Comparison of ENCODE assay signal across 21 mouse cellular contexts in the genomic region with DNA sequence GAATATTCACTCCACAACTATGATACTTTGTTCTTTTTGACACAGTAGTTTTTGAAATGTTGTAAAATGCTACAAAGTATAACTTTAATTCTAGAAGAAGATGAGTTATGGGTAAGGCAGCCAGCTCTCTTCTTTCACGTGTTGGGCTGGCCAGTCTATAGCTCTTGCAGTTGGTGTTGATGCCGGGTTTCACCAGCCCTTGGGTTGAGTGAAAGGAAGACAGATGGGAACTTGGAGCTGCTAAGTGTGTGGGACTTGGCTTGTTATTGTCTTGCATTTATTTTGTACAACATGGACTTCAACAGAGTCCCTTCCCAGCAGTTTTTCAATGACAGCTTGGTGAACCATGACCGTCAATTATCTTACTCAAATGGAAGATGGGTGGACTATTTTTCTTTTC. TPM values are rescaled to one million over a fixed set of nuclear protein-coding genes. Genes with fewer than 3 reads are reported as not detected.
"Had no signal": no experiment of that assay in that cellular context is flagged by ENCODE, and none has a peak within 500 bp of the region (broad histone marks: within the 10 kb centered on the region; RNA-seq: fewer than 3 reads in every experiment).

No protein-coding gene starts in this region.

- ATAC-seq: midbrain, embryonic 16.5 days had no signal

- H3K4me2 ChIP-seq: lung, embryonic 14.5 days; midbrain, embryonic 12.5 days; neural tube, embryonic 13.5 days; neural tube, embryonic 15.5 days had no signal

- H3K27me3 ChIP-seq: midbrain, embryonic 12.5 days; neural tube, embryonic 13.5 days; neural tube, embryonic 15.5 days had no signal

- H3K9ac ChIP-seq: lung, embryonic 14.5 days; midbrain, embryonic 12.5 days; neural tube, embryonic 13.5 days; neural tube, embryonic 15.5 days had no signal

- H3K4me3 ChIP-seq: midbrain, embryonic 10.5 days; midbrain, embryonic 12.5 days; myocyte; neural tube, embryonic 13.5 days; neural tube, embryonic 15.5 days had no signal

- H3K27ac ChIP-seq: midbrain, embryonic 10.5 days; midbrain, embryonic 12.5 days; neural tube, embryonic 13.5 days; neural tube, embryonic 15.5 days had no signal

- DNase-seq: lung, adult 18-20 months; lung, embryonic 14.5 days; lung, postnatal 10 days; lung, postnatal 4 days; midbrain, embryonic 14.5 days; retina, postnatal 1 day; right cerebral cortex, adult 18-20 months; right cerebral cortex, postnatal 25 days; right cerebral cortex, postnatal 4 days; spleen, adult 18-20 months; thymus, adult 18-20 months; thymus, postnatal 14 days; thymus, postnatal 36 days had no signal

- H3K4me1 ChIP-seq: midbrain, embryonic 10.5 days; midbrain, embryonic 12.5 days; neural tube, embryonic 13.5 days; neural tube, embryonic 15.5 days had no signal

- H3K9me3 ChIP-seq: midbrain, embryonic 10.5 days; midbrain, embryonic 12.5 days; neural tube, embryonic 13.5 days; neural tube, embryonic 15.5 days had no signal

- H3K36me3 ChIP-seq: midbrain, embryonic 10.5 days; midbrain, embryonic 12.5 days; neural tube, embryonic 13.5 days; neural tube, embryonic 15.5 days had no signal

RNA-seq across cellular contexts. Expression of gene Pthlh, which starts 16.2 kb away (rescaled TPM):
- total RNA-seq: megakaryocyte, adult 5-6 weeks; megakaryocyte-erythroid progenitor cell, adult 5-6 weeks had no signal
